Mouse (Mus musculus) bone marrow, adult 2 months (tissue): ENCODE data around the gene Arfgef3. TPM values are rescaled to one million over a fixed set of nuclear protein-coding genes. Genes with fewer than 3 reads are reported as not detected.

Experiments
- H3K27ac ChIP-seq: fragments of 200-500 bp; 2 replicates; pipeline ENCODE4 v1.5.1; 2012; ENCODE audit warnings: low read depth, mild to moderate bottlenecking, control low read depth, inconsistent platforms, low read length; ENCODE audit not compliant: control insufficient read depth, poor library complexity, insufficient read depth
- H3K4me1 ChIP-seq: fragments of 200-500 bp; 2 replicates; pipeline ENCODE4 v1.6.1; 2011; ENCODE audit warnings: low read length; ENCODE audit not compliant: control insufficient read depth, insufficient read depth
- H3K4me3 ChIP-seq: fragments of 200-500 bp; replicated peaks from 2 replicates; pipeline ENCODE3; 2011; ENCODE audit warnings: mild to moderate bottlenecking, low read depth, low read length, control low read depth; ENCODE audit not compliant: control insufficient read depth
- CTCF ChIP-seq: fragments of 200-500 bp; IDR thresholded peaks from 2 replicates; pipeline ENCODE4 v1.5.1; 2011; ENCODE audit warnings: low read length, control low read depth; ENCODE audit not compliant: control insufficient read depth, insufficient read depth
- POLR2A ChIP-seq: fragments of 200-500 bp; IDR thresholded peaks from 2 replicates; pipeline ENCODE4 v1.6.1; 2011; ENCODE audit warnings: low read depth, mild to moderate bottlenecking, control low read depth, low read length, borderline replicate concordance; ENCODE audit not compliant: control insufficient read depth
- WGBS: fragments of 180-500 bp; shearing (Covaris S2); methylation state at CpG from one replicate; pipeline ENCODE4 v1.1.7; 2018; 5-methylcytosine and 5-hydroxymethylcytosine counted together
- polyA plus RNA-seq: library from polyadenylated mRNA; stranded (reverse); fragments of >200 nt; gene quantifications from 2 replicates; pipeline ENCODE4 v1.2.4, GENCODE M21; 2011; ENCODE audit warnings: low replicate concordance; ENCODE audit not compliant: missing spikeins, insufficient read depth, insufficient read length

Gene Arfgef3
- polyA plus RNA-seq, 1 experiment: 0.25 TPM

- TF ChIP-seq POLR2A: no peak
- no peak for TF ChIP-seq CTCF
- no peaks in the 10 kb centered on the region for H3K4me1 ChIP-seq
These were observed 42.2 kb downstream of the Arfgef3 start for GRCm38 (mm10) chr10:18701517-18701916.

GRCm38 (mm10) chr10:18700117-18700516, 43.6 kb downstream of the Arfgef3 start:
- TF ChIP-seq POLR2A (no peak), CTCF (no peak)
- H3K27ac ChIP-seq: no peak overlapping the region
- H3K4me3 ChIP-seq: no peak overlapping the region
- 46% methylated on average over 2 of the region's 2 CpGs for WGBS
- H3K4me1 ChIP-seq: no peaks in the 10 kb centered on the region

More at GRCm38 (mm10) chr10:18701517-18701916, 42.2 kb downstream of the Arfgef3 start:
- Histone ChIP-seq H3K27ac (no peak overlapping the region), H3K4me3 (no peak overlapping the region)

GRCm38 (mm10) chr10:18699151-18699550, 44.6 kb downstream of the Arfgef3 start:
- Histone ChIP-seq H3K4me3 (no peak overlapping the region), H3K27ac (no peak overlapping the region), H3K4me1 (no peaks in the 10 kb centered on the region)
- 90% methylated on average over 2 of the region's 2 CpGs for WGBS
- no peak for TF ChIP-seq CTCF
- no peak for TF ChIP-seq POLR2A

GRCm38 (mm10) chr10:18696461-18696860, 47.3 kb downstream of the Arfgef3 start:
- Histone ChIP-seq H3K4me3 (no peak overlapping the region), H3K27ac (no peak overlapping the region), H3K4me1 (no peaks in the 10 kb centered on the region)
- 84% methylated on average over 6 of the region's 6 CpGs for WGBS
- TF ChIP-seq CTCF (no peak), POLR2A (no peak)

- H3K4me3 ChIP-seq: no peak overlapping the region
- TF ChIP-seq POLR2A (no peak), CTCF (no peak)
- H3K4me1 ChIP-seq: no peaks in the 10 kb centered on the region
- no peak overlapping the region for H3K27ac ChIP-seq
- 63% methylated on average over 2 of the region's 2 CpGs for WGBS
These were observed 55.5 kb downstream of the Arfgef3 start for GRCm38 (mm10) chr10:18688234-18688633.

- no peak overlapping the region for H3K27ac ChIP-seq
- 79% methylated on average over 2 of the region's 2 CpGs for WGBS
- TF ChIP-seq CTCF: no peak
- no peak for TF ChIP-seq POLR2A
- H3K4me3 ChIP-seq: no peak overlapping the region
- H3K4me1 ChIP-seq: no peaks in the 10 kb centered on the region
These were observed 62.3 kb downstream of the Arfgef3 start for GRCm38 (mm10) chr10:18681385-18681954.

- TF ChIP-seq CTCF: no peak
- TF ChIP-seq POLR2A: no peak
- Histone ChIP-seq H3K4me3 (no peak overlapping the region), H3K4me1 (no peaks in the 10 kb centered on the region), H3K27ac (no peak overlapping the region)
- 68% methylated on average over 3 of the region's 3 CpGs for WGBS
These were observed 62.9 kb downstream of the Arfgef3 start for GRCm38 (mm10) chr10:18680661-18681384.

GRCm38 (mm10) chr10:18678836-18679235, 64.9 kb downstream of the Arfgef3 start:
- no peak for TF ChIP-seq CTCF
- TF ChIP-seq POLR2A: no peak
- WGBS: 17% methylated on average over 4 of the region's 4 CpGs

GRCm38 (mm10) chr10:18664794-18665193, 79.0 kb downstream of the Arfgef3 start:
- Histone ChIP-seq H3K4me1 (no peaks in the 10 kb centered on the region), H3K27ac (no peak overlapping the region), H3K4me3 (no peak overlapping the region)
- WGBS: 88% methylated on average over 11 of the region's 11 CpGs
- no peak for TF ChIP-seq POLR2A

More at GRCm38 (mm10) chr10:18678836-18679235, 64.9 kb downstream of the Arfgef3 start:
- no peaks in the 10 kb centered on the region for H3K4me1 ChIP-seq
- H3K27ac ChIP-seq: no peak overlapping the region
- H3K4me3 ChIP-seq: no peak overlapping the region

GRCm38 (mm10) chr10:18664016-18664415, 79.7 kb downstream of the Arfgef3 start:
- no peaks in the 10 kb centered on the region for H3K4me1 ChIP-seq
- H3K27ac ChIP-seq: no peak overlapping the region
- no peak for TF ChIP-seq CTCF
- no peak for TF ChIP-seq POLR2A
- H3K4me3 ChIP-seq: no peak overlapping the region
- 63% methylated on average over 2 of the region's 2 CpGs for WGBS
